Mouse (Mus musculus): Measurements from ENCODE around the gene D630045J12Rik.

DNA sequence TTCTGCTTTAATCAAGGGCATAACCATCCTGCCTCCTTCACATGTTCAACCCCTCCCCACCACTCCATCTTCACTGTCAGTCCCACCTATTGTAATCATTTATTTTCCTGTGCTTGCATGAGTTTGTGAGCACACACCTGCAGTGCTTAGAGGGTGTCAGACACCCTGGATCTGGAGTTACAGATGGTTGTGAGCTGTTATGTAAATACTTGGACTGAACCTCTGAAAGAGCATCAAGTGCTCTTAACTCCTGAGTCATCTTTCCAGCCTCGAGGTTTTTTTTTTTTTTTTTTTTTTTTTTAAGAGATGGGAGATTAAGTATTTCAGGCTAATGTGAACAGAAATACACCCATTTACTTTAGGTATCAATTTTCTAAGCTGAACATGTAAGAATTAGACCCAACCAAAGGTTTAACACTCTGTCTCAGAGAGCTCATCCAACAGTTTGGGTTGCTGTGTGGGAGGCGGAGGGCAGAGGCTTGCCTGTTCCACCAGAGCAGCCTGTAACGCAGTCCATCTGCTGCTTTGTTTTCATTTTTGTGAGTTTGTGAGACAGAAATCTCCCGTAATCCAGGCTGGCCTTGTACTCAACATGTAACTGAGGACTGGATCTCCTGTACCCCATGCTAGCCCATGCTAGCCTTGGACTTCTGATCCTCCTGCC, 137.6 kb downstream of the D630045J12Rik start:
- no peak for TF ChIP-seq EP300 (IDR thresholded peaks at IDR 0.05; ENCODE audit: low read depth)
- TF ChIP-seq CTCF (IDR thresholded peaks at IDR 0.05; ENCODE audit: low read depth): no peak
